Mouse (Mus musculus) kidney, adult 2 months (tissue): Measurements from ENCODE around the gene Gm49776.

ENCODE experiments used
- CTCF ChIP-seq: fragments of 200-500 bp; conservative IDR thresholded peaks from 2 replicates; pipeline ENCODE4 v1.5.1; 2011; ENCODE audit warnings: low read depth, mild to moderate bottlenecking, control low read depth, low read length, moderate library complexity, mixed read lengths; ENCODE audit not compliant: insufficient read depth, insufficient read length
- POLR2A ChIP-seq: fragments of 200-500 bp; IDR thresholded peaks from one replicate; pipeline ENCODE4 v1.6.1; 2011; ENCODE audit warnings: low read depth, low read length, control low read depth

DNA sequence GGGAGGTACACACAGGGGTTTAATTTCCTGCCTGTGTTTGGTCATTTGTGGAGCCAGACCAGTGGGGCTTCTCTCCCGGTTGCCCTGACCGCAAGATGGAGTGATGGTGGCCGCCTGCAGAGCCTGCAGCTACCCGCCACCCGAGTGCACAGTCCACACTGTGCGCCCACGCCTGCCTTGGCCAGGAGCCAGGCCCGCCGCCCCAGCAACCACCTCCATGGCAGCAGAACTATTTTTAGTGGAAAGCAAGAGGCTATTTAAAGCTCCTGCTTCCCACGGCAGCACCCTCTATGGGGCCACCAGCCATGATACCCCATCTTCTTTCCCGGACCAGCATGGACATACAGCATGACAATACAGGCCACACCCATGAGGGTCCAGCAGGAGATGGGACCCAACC, 28.5 kb downstream of the Gm49776 start:
- TF ChIP-seq CTCF (no peak), POLR2A (no peak)
